Mouse (Mus musculus): Measurements from ENCODE around the gene Zbtb24.
A peak's percentile ranks its signal among the peaks of the same experiment; 100 is the strongest.

Gene Zbtb24

GRCm38 (mm10) chr10:41467325-41467724 is 17.1 kb downstream of the Zbtb24 start:
- no peak for DNase-seq (ENCODE audit: low spot score)

- DNase-seq (ENCODE audit: low spot score): no peak
Observed at GRCm38 (mm10) chr10:41470693-41471092, 20.5 kb downstream of the Zbtb24 start.

DNA sequence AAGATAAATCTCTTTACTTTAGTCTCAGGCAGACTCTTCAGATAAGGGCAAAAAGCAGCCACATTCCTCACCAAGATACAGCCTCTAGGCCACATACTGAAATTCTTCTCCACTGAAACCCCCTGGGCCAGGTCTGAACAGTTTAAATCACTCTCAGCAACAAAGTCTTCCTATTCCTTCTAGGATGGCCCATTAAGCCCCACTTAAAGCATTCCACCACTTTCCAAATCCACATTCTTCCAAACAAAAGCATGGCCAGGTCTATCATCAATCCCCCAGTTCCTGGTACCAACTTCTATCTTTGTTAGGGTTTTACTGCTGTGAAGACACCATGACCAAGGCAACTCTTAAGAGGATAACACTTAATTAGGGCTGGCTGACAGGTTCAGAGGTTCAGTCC is 22.4 kb downstream of the Zbtb24 start:
- DNase-seq (ENCODE audit: low spot score): no peak

GRCm38 (mm10) chr10:41472962-41473481 is 22.8 kb downstream of the Zbtb24 start:
- DNase-seq (ENCODE audit: low spot score): peak; percentile 75

- DNase-seq (ENCODE audit: low spot score): peak; percentile 64
Observed at GRCm38 (mm10) chr10:41473782-41474468, 23.7 kb downstream of the Zbtb24 start.

- DNase-seq (ENCODE audit: low spot score): no peak
Observed at GRCm38 (mm10) chr10:41474981-41475391, 24.8 kb downstream of the Zbtb24 start.

- DNase-seq (ENCODE audit: low spot score): peak; percentile 73
Observed at GRCm38 (mm10) chr10:41476171-41477017, 26.2 kb downstream of the Zbtb24 start, which contains the start of gene Mical1. TSS of gene Mical1 (plus strand) at chr10:41476314.

DNA sequence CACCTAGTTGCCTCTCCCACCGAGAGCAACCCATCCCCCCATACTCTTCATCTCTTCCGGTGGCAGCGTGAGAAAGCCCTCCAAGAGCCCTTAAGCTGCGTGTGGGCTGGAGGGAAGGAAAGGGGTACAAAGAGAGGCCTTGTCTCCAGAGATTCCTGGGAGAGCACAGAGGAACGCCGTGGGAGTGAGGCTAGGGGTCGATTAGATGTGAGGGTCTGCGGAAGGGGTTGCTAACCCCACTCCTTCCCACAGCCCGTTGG is 26.8 kb downstream of the Zbtb24 start:
- peak; percentile 63 for DNase-seq (ENCODE audit: low spot score)

- no peak for DNase-seq (ENCODE audit: low spot score)
Observed at GRCm38 (mm10) chr10:41477278-41478181, 27.3 kb downstream of the Zbtb24 start.

DNA sequence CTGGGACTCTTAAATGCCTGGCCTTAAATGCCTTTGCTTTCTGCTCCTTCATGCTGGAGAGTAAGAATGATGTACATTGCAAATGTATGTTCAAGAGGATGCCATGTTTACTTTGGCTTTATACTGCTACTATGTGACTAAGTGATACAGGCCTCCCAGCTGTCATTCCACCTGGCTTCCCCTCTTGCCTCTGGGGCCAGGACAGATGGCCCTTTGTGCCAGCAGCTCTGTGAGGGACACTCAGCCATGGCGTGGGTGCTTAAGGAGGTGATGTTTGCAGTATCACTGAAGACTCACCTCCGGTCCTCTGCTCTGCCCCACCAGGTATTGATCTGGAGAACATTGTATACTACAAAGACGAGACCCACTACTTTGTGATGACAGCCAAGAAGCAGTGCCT is 29.8 kb downstream of the Zbtb24 start:
- no peak for DNase-seq (ENCODE audit: low spot score)

DNA sequence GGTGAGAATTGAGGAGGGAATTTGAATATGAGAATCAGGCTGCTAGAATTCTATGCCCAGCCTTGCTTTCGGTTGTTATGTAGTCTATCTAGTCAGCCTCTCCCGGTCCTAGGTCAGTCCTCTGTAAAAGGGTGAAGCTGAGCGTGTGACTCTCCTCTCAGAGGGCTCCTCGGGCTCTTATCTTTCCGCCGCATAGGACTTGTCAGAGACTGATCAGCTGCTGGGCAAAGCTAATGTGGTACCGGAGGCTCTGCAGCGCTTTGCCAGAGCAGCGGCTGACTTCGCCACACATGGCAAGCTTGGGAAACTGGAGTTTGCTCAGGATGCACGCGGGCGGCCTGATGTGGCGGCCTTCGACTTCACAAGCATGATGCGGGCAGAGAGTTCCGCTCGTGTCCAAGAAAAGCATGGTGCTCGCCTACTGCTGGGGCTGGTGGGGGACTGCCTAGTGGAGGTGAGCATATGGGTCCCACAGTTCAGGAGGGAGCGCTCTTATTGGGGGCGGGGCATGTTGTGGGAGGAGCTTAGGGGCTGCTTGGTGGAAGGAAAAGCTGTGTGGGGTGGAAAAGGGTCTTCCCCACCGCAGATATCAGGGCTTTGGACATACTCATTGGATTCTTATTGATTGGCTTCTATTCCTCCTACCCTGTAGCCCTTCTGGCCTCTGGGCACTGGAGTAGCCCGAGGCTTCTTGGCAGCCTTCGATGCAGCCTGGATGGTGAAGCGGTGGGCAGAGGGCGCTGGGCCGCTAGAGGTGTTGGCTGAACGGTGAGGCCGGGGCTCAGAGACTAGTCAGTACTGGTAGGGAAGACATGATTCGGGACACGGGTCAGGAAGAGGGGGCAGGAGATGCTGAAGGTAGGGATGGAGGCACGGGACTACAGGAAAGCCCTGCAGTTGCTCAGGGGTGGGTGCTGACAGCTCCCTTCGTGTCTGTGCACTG is 31.0 kb downstream of the Zbtb24 start:
- no peak for DNase-seq (ENCODE audit: low spot score)

GRCm38 (mm10) chr10:41482446-41482845 is 32.3 kb downstream of the Zbtb24 start:
- no peak for DNase-seq (ENCODE audit: low spot score)

DNA sequence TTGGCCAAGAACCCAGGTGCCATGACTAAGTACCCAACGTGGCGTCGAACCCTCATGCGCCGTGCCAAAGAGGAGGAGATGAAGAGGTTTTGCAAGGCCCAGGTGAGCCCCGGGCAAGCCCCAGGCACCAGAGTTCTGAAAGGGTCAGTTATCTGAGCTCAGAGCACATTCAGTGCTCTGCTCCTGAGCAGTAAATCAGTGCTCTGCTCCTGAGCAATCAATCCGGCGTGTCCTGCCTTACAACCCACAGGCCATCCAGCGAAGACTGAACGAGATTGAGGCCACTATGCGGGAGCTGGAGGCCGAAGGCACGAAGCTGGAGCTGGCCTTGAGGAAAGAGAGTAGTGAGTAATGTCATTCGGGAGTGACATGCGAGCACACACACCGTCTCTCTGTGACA is 35.6 kb downstream of the Zbtb24 start:
- no peak for DNase-seq (ENCODE audit: low spot score)

DNA sequence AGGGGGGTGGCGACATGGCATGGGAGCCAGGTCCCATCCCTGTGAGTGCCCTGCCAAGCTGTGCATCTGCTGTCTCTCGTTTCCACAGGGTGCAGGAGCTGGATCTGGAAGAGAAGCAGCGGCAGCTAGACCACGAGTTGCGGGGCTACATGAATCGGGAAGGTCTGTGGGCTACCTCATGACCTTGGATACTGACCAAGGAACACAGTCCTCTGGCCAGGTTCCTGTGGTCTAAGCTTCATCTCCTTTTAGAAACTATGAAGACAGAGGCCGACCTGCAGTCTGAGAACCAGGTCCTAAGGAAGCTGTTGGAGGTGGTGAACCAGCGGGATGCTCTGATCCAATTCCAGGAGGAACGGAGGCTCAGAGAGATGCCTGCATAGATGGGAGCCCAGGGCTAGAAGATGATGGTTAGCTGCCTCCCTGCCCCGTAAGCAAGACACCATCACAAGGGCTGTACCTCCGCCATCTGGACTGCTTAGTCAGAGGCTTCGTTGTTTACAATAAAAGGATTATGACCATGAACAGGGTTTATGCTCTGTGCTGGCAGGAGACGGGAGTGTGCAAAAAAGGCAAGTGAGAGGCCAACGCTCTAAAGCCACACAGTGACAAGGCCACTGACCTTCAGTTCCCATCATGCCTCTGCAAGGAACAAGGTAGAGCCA is 36.5 kb downstream of the Zbtb24 start:
- DNase-seq (ENCODE audit: low spot score): no peak

GRCm38 (mm10) chr10:41488877-41489276 is 38.7 kb downstream of the Zbtb24 start:
- DNase-seq (ENCODE audit: low spot score): peak; percentile 22

DNA sequence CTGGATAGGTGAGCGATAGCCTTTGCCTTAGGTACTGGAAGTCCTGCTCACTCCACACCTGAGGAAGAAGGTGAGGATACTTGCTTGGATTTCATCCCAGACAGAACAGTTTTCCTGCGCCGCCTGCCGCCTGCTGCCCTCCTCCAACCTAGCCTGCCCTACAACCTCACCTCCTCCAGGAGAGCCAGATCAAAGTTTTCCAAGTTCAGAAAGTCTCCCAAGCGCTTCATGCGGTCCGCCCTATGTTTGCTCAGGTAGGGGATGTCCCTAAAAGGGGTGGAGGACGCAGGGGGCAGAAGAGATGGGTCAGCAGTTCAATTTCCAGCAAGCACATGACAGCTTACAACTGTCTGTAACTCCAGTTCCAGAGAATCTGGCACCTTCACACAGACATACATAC is 39.1 kb downstream of the Zbtb24 start:
- no peak for DNase-seq (ENCODE audit: low spot score)

DNA sequence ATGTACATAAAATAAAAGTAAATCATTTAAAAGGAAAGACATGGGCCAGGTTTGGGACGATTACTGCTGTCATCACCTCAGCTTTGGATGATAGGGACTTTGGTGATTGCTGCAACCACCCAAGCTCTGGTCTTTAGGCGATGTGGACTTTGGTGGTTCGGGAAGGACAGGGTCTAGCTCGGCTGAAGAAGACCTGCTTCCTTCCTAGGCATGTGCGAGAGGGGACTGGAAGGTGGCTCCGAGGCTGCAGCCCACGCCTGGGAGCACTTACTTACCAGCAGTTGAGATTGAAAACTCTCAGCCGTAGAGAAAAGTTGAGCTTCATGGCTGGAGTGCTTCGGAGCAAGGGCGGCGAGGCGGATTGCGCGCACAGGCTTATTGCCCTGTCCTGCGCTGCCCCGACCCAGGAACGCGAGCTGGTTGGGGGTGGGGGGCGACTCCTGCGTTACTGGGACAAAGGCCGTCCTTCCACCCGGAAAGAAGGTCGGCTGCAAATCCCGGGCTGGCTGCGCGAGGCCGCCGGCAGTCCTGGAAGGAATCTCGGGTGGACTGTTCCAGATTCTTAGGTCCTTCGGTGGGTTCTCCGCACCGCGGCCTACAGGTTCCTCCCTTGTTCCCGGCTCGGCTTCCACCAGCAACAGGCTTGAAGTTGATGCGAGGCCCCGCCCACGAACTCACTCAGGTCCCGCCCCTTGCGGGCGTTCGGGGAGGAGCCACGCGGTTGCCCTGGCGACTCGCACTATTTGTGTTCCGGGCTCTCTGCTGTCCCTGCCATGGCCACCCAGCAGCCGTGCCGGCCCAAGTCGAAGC is 39.7 kb downstream of the Zbtb24 start, which contains the start of the genes Smpd2 and Ppil6:
Smpd2 (minus strand) TSS at position 662 of the 810 bp plus-strand sequence.
Ppil6 (plus strand) TSS at position 732 of the 810 bp plus-strand sequence.
- DNase-seq (ENCODE audit: low spot score): peak; percentile 89

DNA sequence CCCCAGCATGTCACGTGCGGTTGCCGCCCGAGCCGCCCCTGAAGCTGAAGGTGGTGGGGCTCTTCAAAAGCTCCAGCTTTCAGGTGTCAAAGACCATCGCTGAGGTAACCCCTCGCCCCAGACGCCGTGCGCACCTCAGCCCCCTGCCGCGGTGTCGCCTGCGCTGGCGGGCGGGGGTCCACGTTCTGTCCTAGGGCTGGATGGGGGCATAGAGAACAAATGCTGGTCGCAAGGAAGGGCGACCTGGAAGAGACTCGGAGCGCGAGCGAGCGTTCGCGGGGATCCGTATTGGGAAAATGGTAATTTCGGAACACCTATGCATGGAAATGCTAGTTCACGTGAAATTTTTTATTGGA is 40.3 kb downstream of the Zbtb24 start:
- DNase-seq (ENCODE audit: low spot score): no peak

- DNase-seq (ENCODE audit: low spot score): no peak
Observed at GRCm38 (mm10) chr10:41491111-41491510, 40.9 kb downstream of the Zbtb24 start.

GRCm38 (mm10) chr10:41500941-41501340 is 50.8 kb downstream of the Zbtb24 start:
- no peak for DNase-seq (ENCODE audit: low spot score)

Measured in T-cell, adult 2 months (primary cell).